Mouse (Mus musculus): ENCODE data around the gene Ifngr2.

The Ifngr2 gene

GRCm38 (mm10) chr16:91612525-91612924 is 65.7 kb downstream of the Ifngr2 start:
- DNase-seq, result no peak

DNA sequence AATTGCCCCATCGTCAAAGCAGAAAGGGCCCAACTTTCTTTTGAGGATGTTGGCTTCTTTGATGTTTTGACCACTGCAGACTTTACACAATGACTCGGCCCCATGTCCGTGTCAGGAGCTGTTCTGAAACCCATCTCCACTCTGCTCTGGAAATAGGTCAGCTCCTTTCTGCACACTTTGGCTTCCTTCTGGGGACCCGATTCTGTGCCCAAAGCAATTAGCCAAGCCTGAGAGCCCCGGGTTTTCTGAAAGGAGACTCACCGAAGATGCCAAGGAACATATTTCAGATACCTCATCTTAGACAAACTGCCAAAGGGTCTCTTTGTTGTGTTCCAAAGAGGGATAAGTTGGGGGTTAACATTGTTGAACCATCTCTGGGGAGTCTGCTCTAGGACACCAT is 67.7 kb downstream of the Ifngr2 start:
- no peak for DNase-seq
